Mouse (Mus musculus) limb, embryonic 12.5 days (tissue): ENCODE data around the gene Gm19345. TPM values are rescaled to one million over a fixed set of nuclear protein-coding genes. Genes with fewer than 3 reads are reported as not detected.

Source experiments
- ATAC-seq: fragments of 200-750 bp; cut with Nextera tagmentation; 2 replicates; pipeline ENCODE4 v1.8.0; 2017; ENCODE audit warnings: low read depth, moderate TSS enrichment; ENCODE audit not compliant: insufficient number of reproducible peaks, insufficient read depth, low FRiP score, low TSS enrichment
- H3K27ac ChIP-seq: fragments of 300-500 bp; sonication (generic); 2 replicates; pipeline ENCODE4 v1.5.1; 2016; ENCODE audit warnings: mild to moderate bottlenecking, moderate library complexity
- H3K27me3 ChIP-seq: fragments of 300-500 bp; sonication (generic); 2 replicates; pipeline ENCODE4 v1.6.1; 2016; ENCODE audit warnings: mild to moderate bottlenecking, moderate library complexity
- H3K36me3 ChIP-seq: fragments of 300-500 bp; sonication (generic); 2 replicates; pipeline ENCODE4 v1.6.1; 2016; ENCODE audit warnings: mild to moderate bottlenecking, moderate library complexity
- H3K4me1 ChIP-seq: fragments of 300-500 bp; sonication (generic); replicated peaks from 2 replicates; pipeline ENCODE4 v1.6.1; 2016
- H3K4me2 ChIP-seq: fragments of 300-500 bp; sonication (generic); 2 replicates; pipeline ENCODE4 v1.6.1; 2016; ENCODE audit warnings: mild to moderate bottlenecking, moderate library complexity
- H3K4me3 ChIP-seq: fragments of 300-500 bp; sonication (generic); replicated peaks from 2 replicates; pipeline ENCODE4 v1.5.1; 2016; ENCODE audit warnings: mild to moderate bottlenecking
- H3K9ac ChIP-seq: fragments of 300-500 bp; sonication (generic); replicated peaks from 2 replicates; pipeline ENCODE4 v1.6.1; 2016; ENCODE audit warnings: mild to moderate bottlenecking, moderate library complexity
- H3K9me3 ChIP-seq: fragments of 300-500 bp; sonication (generic); 2 replicates; pipeline ENCODE4 v1.6.1; 2016; ENCODE audit warnings: mild to moderate bottlenecking, moderate library complexity
- WGBS: fragments of 180-500 bp; shearing (Covaris S2); methylation state at CpG from one replicate; pipeline ENCODE4 v1.1.7; 2016; 5-methylcytosine and 5-hydroxymethylcytosine counted together
- polyA plus RNA-seq: library from polyadenylated mRNA; unstranded; fragments of >200 nt; fragmentation: Nextera tagmentation; extraction: Ambion mirVana; gene quantifications from 2 replicates; pipeline ENCODE4 v1.2.1, GENCODE M21; 2016

Gene Gm19345
- polyA plus RNA-seq, 1 experiment from 2014 or later: 0.43 TPM

DNA sequence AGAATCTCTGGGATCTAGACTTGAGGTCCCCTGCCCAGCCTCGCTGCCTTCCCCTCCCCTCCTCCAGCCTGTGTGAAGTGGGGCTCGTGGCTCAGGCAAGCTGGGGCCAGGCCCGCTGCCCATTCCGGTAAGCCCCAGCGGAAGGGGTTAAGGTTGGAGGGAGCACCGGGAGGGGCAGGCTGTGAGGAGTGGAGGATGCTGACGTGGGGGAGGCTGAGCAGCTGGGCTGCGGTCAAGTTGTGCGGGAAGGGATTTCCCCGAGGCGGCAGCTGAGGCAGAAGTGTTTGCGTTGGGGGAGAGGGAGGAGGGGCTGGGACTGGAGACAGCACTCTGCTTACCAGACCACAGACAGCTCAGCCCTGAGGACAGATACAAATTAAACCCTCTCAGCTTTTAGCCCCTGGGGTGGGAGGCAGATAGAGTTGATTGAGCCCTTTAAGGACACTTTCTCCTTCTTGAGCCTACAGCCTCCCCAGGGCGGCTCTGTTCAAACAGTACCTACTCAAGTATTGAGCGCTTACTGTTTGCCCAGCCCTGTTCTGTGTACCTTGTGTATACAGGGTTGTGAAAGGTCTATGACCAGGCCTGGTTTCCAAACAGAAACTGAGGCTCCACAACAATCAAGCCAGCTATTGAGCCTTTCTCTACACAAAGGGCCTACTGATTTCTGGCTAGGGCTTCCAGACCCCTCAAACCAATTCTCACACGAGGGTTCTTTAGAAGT lies 34.3 kb upstream of the Gm19345 start:
- 0 out of 2 replicates have a peak, but pooled peaks cover 7% of the 10 kb centered on the region for H3K9me3 ChIP-seq
- peak overlapping the region; percentile 50; the same call in 1 of the 2 replicates for H3K9ac ChIP-seq
- WGBS: 6% methylated on average over 14 of the region's 15 CpGs
- H3K4me1 ChIP-seq: peaks cover 29% of the 10 kb centered on the region
- H3K36me3 ChIP-seq: no peaks in the 10 kb centered on the region
- H3K27ac ChIP-seq: peak overlapping the region; percentile 50
- H3K27me3 ChIP-seq: peaks cover 65% of the 10 kb centered on the region
- H3K4me3 ChIP-seq: peak overlapping the region; percentile 38
- H3K4me2 ChIP-seq: peak overlapping the region; percentile 74
- peak; percentile 48; the same call in 1 of the 2 replicates for ATAC-seq

DNA sequence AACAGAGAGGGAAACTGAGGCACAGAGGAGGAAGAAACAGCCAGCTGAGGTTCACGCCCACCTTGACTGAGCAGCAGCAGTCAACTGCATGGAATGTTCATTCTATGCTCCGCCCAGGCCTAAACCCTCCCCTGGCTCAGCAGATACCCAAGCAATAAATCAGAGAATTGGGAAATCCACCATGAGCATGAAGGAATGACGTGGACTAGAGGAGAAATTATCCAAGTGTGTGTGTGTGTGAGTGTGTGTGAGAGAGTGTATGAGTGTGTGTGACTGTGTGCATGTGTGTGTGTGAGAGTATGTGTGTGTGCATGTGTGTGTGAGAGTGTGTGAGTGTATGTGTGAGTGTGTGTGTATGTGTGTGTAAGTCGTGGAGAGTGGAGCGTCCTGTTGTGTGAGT lies 33.4 kb upstream of the Gm19345 start:
- WGBS: 81% methylated on average over 5 of the region's 5 CpGs
- ATAC-seq: no peak
- Histone ChIP-seq H3K4me2 (no peak overlapping the region), H3K27me3 (peaks cover 65% of the 10 kb centered on the region), H3K27ac (no peak overlapping the region), H3K4me3 (no peak overlapping the region), H3K9me3 (0 out of 2 replicates have a peak, but pooled peaks cover 7% of the 10 kb centered on the region), H3K9ac (no peak overlapping the region), H3K36me3 (no peaks in the 10 kb centered on the region), H3K4me1 (peaks cover 33% of the 10 kb centered on the region)

DNA sequence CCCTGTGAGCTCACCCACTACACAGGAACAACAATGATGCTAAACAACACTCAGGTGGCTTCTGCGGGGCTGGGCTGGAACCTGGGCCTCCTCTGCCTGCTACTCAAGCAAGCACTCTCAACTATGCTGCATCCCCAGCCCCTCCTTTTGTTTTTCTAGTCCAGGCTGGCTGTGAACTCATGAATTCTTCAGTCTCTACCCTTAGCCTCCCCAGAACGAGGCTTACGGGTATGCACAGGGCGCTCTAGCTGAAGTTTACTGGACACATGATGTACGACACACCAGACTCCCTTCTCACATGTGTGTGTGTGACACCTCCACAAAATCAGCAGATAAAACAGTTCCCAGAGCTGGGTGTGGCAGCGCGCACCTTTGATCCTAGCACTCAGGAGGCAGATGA lies 32.9 kb upstream of the Gm19345 start:
- Histone ChIP-seq H3K9ac (no peak overlapping the region), H3K4me1 (peaks cover 37% of the 10 kb centered on the region), H3K9me3 (0 out of 2 replicates have a peak, but pooled peaks cover 7% of the 10 kb centered on the region), H3K27me3 (peaks cover 65% of the 10 kb centered on the region), H3K36me3 (no peaks in the 10 kb centered on the region), H3K27ac (no peak overlapping the region), H3K4me3 (no peak overlapping the region), H3K4me2 (no peak overlapping the region)
- no peak for ATAC-seq
- WGBS: 78% methylated on average over 7 of the region's 7 CpGs

DNA sequence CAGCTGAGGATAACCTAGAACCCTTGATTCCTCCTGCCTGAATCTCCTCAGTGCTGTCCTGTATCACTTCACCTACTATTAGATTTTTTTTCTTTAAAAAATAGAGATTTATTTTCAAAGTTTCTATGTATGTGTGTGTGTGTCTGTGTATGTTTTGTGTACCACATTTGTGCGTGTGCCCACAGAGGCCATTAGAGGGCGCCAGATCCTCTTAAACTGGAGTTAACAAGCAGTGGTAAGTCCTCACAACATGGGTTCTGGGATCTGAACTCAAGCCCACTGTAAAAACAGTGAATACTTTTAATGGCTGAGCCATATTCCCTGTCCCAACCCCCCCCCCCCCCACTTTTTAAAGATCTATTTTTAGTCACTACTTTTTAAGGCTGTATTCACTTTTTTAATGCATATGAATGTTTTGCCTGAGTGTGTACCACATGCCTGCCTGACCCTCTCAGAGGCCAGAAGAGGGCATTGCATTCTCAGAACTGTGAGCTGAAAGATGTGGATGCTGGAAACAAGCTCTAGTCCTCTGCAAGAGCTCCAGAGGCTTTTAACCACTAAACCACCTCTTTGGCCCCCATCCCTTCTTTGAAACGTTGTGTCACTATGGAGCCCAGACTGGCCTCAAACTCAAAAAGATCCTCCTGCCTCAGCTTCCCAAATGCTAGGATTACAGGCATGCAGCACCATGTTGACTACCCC lies 31.3 kb upstream of the Gm19345 start:
- Histone ChIP-seq H3K36me3 (no peaks in the 10 kb centered on the region), H3K4me2 (no peak overlapping the region), H3K27ac (no peak overlapping the region), H3K4me1 (peaks cover 44% of the 10 kb centered on the region), H3K4me3 (no peak overlapping the region), H3K9me3 (0 out of 2 replicates have a peak, but pooled peaks cover 5% of the 10 kb centered on the region), H3K9ac (no peak overlapping the region), H3K27me3 (peaks cover 65% of the 10 kb centered on the region)
- WGBS: 72% methylated on average over 3 of the region's 3 CpGs
- ATAC-seq: no peak

DNA sequence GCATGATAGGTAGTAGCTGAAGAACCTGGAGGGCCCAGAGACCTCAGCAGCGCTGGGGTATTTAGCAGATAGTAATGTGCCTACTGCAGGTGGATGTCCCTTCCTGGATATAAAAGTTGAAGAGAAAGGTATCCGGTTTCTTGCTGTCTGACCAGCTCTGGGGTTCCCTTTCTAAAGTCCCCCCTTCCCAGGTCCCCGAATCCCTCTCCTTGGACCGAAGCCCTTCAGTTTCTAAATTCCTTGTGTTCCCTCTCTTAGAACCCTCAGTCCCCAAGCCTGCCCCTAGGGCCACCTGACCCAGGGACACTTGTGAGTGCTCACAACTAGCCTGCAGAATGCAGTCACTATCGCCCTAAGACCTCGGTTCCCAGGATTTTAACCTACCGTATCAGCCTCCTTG lies 30.2 kb upstream of the Gm19345 start:
- Histone ChIP-seq H3K4me2 (no peak overlapping the region), H3K27me3 (peaks cover 63% of the 10 kb centered on the region), H3K27ac (no peak overlapping the region), H3K9me3 (0 out of 2 replicates have a peak, but pooled peaks cover 4% of the 10 kb centered on the region), H3K4me1 (peaks cover 33% of the 10 kb centered on the region), H3K9ac (no peak overlapping the region), H3K4me3 (no peak overlapping the region), H3K36me3 (no peaks in the 10 kb centered on the region)
- 49% methylated on average over 7 of the region's 7 CpGs for WGBS
- ATAC-seq: no peak

DNA sequence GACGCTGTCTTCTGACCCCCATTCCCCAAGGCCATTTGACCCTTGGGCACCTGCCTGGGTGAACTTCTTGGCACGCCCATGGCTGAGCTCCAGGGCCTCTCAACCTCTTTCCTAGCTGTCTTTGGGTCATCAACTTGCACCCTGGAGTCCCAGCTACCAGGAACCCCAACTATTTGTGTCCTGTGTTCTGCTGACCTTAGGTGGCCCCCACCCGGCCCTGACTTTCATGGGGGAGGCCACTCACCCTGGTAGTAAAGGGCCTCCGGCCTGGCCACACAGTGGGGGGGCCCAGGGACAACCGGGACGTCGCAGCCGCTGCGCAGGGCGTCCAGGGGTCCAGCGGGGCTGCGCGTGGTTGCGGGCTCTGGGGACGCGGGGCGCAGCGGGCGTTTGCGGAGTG lies 29.6 kb upstream of the Gm19345 start:
- Histone ChIP-seq H3K9me3 (0 out of 2 replicates have a peak, but pooled peaks cover 4% of the 10 kb centered on the region), H3K4me1 (peaks cover 27% of the 10 kb centered on the region), H3K4me3 (peak overlapping the region; percentile 44), H3K36me3 (no peaks in the 10 kb centered on the region), H3K27me3 (peaks cover 58% of the 10 kb centered on the region), H3K27ac (no peak overlapping the region), H3K4me2 (peak overlapping the region; percentile 63), H3K9ac (peak overlapping the region; percentile 60)
- WGBS: 5% methylated on average over 20 of the region's 20 CpGs
- ATAC-seq: no peak

DNA sequence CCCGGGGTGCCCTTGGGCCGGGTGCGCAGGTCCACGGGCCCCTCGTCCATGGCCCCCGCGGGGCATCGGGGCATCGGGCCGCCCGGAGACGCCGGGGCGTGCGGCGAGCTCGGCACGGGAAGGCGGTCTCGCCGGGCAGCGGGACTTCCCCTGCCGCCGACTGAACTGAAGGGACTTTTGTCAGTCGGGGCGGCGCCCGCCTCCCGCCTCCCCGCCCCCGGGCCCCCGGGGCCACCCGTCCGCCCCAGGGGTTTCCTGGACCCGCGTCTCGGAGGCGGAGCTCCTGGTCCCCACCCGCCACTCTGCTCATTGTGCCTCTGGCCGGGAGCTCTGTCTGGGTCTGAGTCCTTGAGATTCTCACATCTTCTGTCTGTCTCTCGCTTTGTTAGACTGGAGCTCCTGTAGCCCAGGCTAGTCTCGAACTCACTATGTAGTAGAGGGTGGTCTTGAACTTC lies 29.2 kb upstream of the Gm19345 start, which contains the start of gene Bcl3:
TSS of gene Bcl3 (minus strand) at position 167 of the 455 bp plus-strand sequence.
- Histone ChIP-seq H3K27ac (peak within 1 kb of the TSS; percentile 18), H3K36me3 (no peaks in the 10 kb centered on the region), H3K4me2 (peak within 1 kb of the TSS; percentile 63), H3K9me3 (0 out of 2 replicates have a peak, but pooled peaks cover 4% of the 10 kb centered on the region), H3K4me1 (peaks cover 23% of the 10 kb centered on the region), H3K27me3 (peaks cover 57% of the 10 kb centered on the region), H3K9ac (peak within 1 kb of the TSS; percentile 60), H3K4me3 (peak within 1 kb of the TSS; percentile 44)
- WGBS: under 1% methylated on average over 41 of the region's 42 CpGs
- ATAC-seq: no peak

DNA sequence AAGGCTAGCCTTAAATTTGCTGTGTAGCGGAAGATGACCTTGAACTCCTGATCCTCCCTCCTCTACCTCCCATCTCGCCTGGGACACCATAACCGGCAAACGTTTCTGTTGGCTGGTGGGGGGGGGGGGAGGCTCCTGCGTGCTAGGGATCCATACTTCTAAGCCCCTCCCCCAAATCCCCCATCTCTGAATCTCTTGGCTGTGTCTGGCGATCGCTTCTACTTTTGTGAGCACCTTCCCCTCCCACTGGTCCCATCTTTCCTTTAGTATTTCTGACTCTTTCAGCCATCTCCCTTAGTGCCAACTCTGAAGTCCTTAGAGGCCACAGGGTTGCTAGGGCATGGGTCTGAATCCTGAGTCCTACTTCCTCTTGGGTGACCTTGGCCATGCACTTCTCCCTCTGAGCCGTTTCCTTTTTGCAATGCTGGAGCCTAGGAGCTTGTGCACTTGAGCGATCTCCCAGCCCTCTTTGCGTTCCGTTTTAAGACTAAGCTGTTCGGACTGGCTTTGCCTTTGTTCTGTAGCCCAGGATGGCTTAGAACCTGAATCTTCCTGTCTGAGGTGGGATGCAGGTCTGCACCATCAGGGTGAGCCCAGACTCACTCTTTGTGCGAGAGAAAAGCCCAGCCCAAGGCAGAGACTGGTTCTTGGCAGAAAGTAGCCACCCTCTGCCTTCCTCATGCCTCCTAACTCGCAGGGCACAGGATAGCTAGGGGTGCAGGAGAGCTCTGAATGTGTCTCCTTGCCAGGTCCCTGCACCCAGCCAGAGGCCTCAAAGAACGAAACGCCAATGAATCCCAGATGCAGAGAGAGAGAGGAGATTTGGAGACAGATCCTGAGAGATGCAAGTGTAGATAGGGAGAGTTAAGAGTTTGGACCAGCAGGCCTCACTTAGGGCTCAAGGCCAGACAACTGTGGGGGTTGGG lies 28.3 kb upstream of the Gm19345 start:
- H3K4me3 ChIP-seq: peak overlapping the region; percentile 6; the same call in 1 of the 2 replicates
- peaks cover 21% of the 10 kb centered on the region for H3K4me1 ChIP-seq
- H3K36me3 ChIP-seq: no peaks in the 10 kb centered on the region
- H3K27ac ChIP-seq: peak overlapping the region; percentile 18
- peak; percentile 3; the same call in 1 of the 2 replicates for ATAC-seq
- 25% methylated on average over 16 of the region's 16 CpGs for WGBS
- peak overlapping the region; percentile 38 for H3K4me2 ChIP-seq
- no peak overlapping the region for H3K9ac ChIP-seq
- H3K27me3 ChIP-seq: peaks cover 54% of the 10 kb centered on the region
- H3K9me3 ChIP-seq: 0 out of 2 replicates have a peak, but pooled peaks cover 4% of the 10 kb centered on the region

DNA sequence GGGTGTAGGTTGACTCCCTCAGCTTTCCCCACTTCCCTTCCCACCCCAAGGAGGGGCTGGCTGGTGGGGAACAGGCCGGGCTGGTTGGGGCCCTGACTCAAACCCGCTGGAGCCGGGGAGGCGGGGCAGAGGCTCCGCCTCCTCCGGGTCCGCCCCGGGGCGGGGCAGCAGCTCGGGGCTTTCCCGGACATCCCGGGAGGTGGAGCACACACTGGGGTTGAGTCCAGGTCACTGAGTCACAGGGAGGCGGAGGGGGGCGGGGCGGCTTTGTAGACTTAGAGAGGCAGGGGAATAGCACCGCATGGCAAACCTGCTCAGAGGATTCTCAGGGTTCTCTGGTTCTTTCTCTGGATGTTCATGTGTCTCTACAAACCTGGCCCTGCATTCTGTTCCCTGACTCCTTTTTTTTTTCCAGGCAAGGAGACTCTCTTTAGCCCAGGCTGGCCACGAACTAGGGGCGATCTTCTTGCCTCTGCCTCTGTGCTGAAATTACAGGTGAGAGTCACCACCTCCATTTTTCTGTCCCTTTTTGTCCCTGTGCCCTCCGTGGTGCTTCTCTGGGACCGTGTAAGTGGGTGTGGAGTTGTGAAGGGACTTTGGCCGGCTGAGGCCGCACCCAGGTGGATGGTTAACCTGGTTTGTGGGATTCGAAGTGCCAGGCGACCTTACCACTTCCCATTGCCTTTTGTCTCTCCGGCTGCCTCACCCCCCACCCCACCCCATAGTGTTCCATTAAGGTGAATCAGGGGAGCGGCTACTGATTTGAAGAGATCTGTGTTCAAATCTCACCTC lies 27.4 kb upstream of the Gm19345 start:
- WGBS: 26% methylated on average over 26 of the region's 26 CpGs
- Histone ChIP-seq H3K4me2 (peak overlapping the region; percentile 38), H3K27me3 (peaks cover 48% of the 10 kb centered on the region), H3K9me3 (0 out of 2 replicates have a peak, but pooled peaks cover 5% of the 10 kb centered on the region), H3K9ac (no peak overlapping the region), H3K36me3 (no peaks in the 10 kb centered on the region), H3K4me1 (peaks cover 21% of the 10 kb centered on the region), H3K4me3 (peak overlapping the region; percentile 6; the same call in 1 of the 2 replicates), H3K27ac (peak overlapping the region; percentile 18; the same call in 1 of the 2 replicates)
- peak; percentile 69 for ATAC-seq

DNA sequence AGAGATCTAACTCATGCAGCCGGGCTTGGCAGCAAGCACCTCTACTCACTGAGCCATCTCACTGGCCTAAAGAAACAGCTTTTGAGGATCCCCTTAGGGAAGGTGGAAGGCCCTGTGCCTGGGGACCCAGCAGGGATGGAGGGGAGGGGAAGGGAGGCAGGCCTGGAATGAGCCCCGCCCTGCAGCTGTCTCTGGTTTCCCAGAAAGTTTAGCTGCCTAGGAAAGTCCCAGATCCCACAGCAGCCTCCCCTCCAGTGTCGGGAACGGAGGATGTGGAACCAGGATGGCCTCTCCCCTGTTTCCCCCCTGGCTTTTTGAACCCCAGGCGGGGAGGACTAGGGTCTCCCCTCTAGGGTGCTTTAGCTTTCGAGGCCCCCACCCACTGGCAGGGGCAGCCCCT lies 25.0 kb upstream of the Gm19345 start:
- 32% methylated on average over 6 of the region's 6 CpGs for whole genome bisulfite sequencing
- H3K4me2 ChIP-seq: no peak overlapping the region
- no peak overlapping the region; the same call in 1 of the 2 replicates for H3K9ac ChIP-seq
- H3K4me3 ChIP-seq: no peak overlapping the region
- no peaks in the 10 kb centered on the region for H3K36me3 ChIP-seq
- no peak overlapping the region for H3K27ac ChIP-seq
- ATAC-seq: no peak
- peaks cover 26% of the 10 kb centered on the region for H3K4me1 ChIP-seq
- H3K9me3 ChIP-seq: 0 out of 2 replicates have a peak, but pooled peaks cover 4% of the 10 kb centered on the region
- peaks cover 29% of the 10 kb centered on the region for H3K27me3 ChIP-seq
